Mouse (Mus musculus) heart, postnatal 36 days (tissue): ENCODE measurements around the gene Hnrnpab. TPM values are rescaled to one million over a fixed set of nuclear protein-coding genes. Genes with fewer than 3 reads are reported as not detected.
"Not testable (repeated sequence)": the region's sequence is repeated elsewhere in the genome, so short reads cannot be mapped to it uniquely, and the experiment has no call there.

ENCODE experiments used
- DNase-seq, 2 experiments: peaks; one replicate each; pipeline ENCODE4 v3.0.0; 2021 to 2022
- intact Hi-C: fragments of 180-260 bp; cut with DNase I; formaldehyde crosslinking; loops from one replicate; pipeline ENCODE4 v1.15.1; 2025
- total RNA-seq, 2 experiments: library from RNA; stranded (reverse); gene quantifications; 2 replicates each; pipeline ENCODE4 v1.2.3; 2021

Gene Hnrnpab
- total RNA-seq, 2 experiments from 2014 or later = 135 to 143 TPM

DNA sequence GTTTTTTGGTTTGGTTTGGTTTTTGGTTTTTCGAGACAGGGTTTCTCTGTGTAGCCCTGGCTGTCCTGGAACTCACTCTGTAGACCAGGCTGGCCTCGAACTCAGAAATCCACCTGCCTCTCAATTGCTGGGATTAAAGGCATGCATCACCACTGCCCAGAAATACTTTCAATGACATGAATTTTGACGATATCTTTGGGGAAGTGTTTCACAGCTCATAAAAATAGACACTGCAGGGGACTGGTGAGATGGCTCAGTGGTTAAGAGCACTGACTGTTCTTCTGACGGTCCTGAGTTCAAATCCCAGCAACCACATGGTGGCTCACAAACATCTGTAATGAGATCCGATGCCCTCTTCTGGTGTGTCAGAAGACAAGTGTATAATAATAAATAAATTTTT is 3.3 kb upstream of the Hnrnpab start:
- intact Hi-C loops = loop anchor here (10.0 kb wide), 1 partner anchor 385 kb away; no protein-coding TSS in a partner anchor
- not testable (repeated sequence) for DNase-seq

DNA sequence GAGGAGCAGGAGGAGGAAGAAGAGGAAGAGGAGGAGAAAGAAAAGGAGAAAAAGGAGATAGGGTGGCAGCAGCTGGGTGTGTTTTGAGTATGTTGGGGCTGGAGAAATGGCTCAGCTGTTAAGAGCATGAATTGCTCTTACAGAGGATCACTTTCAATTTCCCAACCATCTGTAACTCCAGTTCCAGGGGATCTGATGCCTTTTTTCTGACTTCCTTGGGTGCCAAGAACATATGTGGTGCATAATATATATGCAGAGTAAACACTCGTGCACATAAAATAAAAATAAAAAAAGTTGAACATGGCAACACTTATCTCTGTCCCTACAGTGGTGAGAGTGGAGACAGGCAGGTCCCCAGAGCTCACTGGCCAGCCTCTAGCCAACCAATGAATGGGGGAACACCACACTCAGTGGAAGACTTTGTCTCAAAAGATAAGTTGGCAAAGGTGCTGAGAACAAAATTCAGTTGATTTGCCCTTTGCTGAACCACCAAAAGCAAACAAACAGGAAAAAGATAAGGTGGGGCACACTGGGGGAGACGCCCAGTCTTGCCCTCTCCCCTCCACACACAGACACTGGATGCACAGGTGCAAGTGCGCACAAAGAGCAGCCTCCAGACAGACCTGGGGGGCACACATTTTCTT is 2.7 kb upstream of the Hnrnpab start:
- DNase-seq = no peak

DNA sequence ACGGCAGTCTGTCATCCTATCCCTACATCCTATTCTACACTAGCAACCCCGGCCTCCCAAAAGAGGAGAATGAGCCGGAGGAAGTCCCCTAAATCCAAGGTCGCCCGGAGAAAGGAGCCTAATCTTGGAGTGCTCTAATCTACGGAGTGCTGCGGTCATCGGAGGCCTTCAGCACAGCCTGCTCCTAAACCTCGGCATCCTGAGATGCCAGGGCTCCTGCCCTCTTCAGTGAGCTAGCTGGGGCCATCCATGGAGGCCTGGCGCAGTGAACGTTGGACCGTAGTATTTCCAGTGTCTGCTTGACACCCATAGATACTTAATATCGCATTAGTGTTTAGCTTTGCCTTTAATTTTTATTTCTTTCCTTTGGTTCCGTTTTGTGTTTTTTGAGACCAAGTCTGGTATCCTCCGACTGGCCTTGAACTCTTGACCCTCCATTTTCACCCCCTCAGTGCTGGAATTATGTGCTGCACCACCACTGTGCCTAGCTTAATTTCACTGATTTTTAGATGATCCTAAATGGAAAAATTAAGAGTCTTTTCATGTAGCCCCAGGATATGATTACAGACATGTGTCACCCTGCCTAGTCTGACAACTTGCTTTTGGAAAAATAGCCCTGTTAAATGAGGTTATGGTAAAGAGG is 570 bp upstream of the Hnrnpab start:
- DNase-seq = no peak
- intact Hi-C loops = loop anchor here (2.0 kb wide), 1 partner anchor 42 kb away; no protein-coding TSS in a partner anchor

More for the DNA sequence above, 2.7 kb upstream of the Hnrnpab start:
- intact Hi-C loops = no loop called here

DNA sequence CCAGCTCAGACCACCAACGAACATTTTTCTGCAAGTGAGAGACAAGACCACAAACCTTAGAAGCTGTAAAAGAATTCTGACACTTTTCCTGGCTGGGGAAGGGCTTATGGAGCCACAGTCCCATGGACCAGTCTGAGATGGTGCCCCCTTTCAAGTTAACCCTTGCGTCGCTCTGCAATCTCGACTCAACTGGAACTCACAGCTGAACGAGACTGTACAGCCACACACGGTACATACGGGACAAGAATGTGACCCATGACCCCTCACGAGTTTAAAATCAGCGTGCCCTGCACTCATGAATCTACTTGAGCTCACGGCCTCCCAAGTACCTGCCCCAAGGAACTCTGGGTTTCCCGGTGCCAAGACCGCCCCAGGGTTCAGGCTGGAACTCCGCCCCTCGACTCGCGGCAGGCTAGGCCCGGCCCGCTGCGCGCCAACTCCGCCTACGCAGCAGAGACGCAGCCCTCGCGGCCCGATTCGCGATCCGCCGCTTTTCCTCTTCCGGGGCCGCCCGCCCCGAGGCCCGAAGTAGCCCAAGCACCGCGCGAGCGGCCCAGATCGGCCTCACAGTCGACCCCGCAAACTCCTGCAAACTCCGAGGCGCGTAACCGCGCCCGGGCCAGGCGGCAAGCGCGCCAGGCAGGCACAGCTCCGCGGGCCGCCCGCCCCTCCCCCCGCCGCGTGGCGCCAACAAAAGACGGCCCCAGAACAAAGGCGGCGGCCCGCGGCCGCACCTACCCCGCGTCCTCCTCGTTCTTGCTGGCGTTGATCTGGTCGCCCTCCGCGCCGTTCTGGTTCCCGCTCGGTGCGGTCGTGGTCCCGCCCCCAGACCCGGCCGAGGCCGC is 823 bp downstream of the Hnrnpab start:
- peak; percentile 87 to 91 for DNase-seq
- intact Hi-C loops = loop anchor here (2.0 kb wide), 2 partner anchors 19 to 43 kb away; no protein-coding TSS in a partner anchor

DNA sequence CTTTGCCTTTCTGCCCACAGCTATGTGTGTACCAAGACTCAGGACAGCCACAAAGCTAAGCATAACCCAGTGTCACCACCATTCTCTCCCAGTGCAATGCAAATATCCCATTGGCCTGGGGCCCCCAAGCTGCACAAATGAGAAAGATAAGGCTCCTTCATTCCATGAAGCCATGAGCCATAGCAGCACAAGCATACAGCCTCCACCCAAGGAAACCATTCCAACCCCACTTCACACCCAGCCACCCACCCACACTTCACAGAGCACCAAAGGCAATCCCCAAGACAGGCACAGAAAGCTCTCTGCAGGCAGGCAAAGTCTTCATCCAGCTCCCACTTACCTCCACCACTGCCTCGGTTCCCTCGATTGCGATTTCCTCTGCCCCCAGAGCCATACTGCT is 4.4 kb downstream of the Hnrnpab start:
- no peak for DNase-seq
- intact Hi-C loops = no loop called here

DNA sequence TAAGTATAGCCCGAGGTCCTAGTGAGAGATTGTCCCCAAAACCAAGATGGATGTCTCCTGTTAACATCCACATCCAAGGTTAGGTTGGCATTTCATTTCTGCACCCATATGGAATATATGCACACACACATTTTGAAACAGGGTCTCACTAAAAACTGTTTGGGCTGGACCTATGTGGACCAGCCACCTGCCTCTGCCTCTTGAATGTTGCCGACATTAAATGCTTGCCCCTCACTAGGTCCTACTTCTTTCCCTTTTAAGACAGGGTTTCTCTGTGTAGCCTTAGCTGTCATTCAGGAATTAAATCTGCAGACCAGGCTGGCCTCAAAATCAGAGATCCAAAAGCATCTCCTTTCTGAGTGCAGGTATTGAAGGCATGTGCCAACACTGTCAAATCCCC is 9.1 kb downstream of the Hnrnpab start:
- no peak for DNase-seq
- intact Hi-C loops = no loop called here

DNA sequence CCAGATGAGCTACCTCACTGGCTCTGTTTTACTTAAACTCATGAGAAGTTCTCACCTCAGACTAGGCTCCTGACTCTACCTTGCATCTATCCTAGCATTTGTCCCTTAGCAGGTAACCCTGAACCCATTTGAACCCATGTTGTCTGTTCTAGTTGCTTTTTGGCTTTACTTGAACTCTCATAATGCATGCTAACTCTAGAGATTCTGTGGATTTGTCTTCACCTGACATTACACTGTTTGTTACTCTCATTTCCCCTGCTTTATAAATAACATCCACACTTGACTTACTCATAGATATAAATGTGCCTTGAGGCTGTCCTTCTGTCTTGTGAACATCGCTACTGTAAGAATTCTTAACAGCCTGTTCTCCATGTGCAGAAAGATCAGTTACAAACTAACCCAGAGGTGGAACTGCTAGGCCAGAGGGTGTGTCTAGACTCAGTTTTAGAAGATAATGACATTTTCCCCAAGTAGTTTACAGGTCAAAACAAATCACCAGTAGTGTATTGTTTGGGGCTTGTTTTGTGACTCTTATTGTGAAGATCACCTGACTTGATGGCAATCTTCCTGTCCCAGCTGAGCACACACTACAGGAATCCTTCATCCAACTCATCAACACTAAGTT is 11.1 kb downstream of the Hnrnpab start:
- intact Hi-C loops = no loop called here
- no peak for DNase-seq

DNA sequence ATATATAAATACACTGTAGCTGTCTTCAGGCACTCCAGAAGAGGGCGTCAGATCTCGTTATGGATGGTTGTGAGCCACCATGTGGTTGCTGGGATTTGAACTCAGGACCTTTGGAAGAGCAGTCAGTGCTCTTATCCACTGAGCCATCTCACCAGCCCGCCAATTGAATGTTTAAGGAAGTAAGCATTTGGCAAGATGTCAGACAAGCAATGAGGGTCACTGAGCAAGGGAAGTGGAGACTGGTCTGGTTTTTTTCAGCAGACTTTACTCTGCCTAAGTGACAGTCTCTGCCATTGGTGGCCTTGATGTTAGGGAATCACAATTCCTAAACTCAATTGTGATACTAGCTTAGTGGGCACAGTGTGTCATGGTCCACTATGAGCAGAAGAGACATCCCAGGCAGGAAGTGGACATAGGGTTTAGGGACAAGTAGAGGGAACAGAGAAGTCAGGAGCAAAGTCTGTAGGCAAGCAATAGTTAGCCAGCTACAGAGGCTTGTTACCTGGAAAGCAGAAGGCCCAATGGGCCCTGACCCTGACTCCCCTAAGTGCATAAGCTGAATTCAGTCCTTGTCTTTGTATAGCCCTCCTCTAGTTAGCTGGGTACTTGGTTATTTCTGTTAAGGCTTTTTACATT is 11.8 kb downstream of the Hnrnpab start:
- intact Hi-C loops = no loop called here

DNA sequence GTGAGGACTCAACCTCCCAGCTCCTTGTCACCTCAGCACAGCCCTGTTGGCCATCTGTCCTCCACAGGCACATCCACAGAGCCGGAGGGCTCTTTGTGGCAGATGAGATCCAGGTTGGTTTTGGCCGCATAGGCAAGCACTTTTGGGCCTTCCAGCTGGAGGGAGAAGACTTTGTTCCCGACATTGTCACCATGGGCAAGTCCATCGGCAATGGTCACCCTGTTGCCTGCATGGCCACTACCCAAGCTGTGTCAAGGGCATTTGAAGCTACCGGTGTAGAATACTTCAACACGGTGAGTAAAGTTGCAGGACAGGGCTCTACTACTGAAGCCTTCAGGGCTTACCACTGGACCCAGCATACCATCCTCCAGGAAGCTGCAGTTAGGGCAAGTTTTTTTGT is 12.8 kb downstream of the Hnrnpab start:
- no peak for DNase-seq
- intact Hi-C loops = no loop called here

More for the DNA sequence above, 11.8 kb downstream of the Hnrnpab start:
- DNase-seq = no peak

DNA sequence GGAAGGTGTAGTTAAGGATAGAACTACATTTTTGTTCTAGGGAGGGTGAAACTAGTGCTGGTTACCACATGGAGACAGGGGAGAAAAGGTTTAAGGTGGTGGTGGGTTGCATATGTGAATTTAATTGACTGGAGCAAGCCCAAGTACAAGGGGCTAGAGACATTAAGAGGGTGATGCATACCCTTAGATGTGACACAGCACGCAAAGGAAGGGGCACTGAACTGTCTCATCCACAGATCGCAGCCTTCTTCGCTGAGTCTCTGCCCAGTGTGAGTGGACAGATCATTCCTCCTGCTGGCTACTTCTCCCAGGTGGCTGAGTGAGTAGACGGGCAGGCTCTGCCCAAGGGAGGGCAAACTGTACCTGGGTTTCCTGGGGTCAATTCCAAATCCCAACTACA is 13.3 kb downstream of the Hnrnpab start:
- intact Hi-C loops = no loop called here
- DNase-seq = no peak

DNA sequence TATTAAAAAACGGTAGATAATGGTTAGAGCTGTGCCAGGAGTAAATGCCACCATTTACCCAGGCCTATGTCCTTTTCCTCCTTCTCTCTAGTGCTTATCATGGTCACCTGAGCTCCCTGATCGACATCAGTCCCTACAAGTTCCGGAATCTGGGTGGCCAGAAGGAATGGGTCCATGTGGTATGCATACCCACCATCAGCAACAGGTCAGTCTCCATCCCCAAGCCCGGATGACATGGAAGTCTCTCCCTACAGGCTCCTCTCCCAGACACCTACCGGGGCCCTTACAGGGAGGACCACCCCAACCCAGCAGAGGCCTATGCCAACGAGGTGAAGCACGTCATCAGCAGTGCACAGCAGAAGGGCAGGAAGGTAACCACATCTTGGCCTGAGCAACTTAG is 14.7 kb downstream of the Hnrnpab start:
- intact Hi-C loops = no loop called here
- DNase-seq = no peak

DNA sequence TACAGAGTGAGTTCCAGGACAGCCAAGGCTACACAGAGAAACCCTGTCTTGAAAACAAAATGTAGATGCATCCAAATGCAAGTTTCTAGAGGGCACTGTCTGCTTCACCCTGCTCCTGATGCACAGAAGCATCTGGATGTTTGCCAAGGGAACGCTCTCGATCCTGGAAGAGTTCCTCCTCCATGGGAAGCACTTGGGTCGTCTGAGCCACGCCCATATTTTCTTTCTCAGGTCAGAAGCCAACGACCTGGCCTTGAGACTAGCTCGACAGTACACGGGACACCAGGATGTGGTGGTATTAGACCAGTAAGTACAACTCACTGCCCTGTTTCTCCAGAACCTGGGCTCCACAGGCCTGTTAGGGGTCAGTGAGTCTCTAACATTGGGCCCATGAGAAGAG is 15.5 kb downstream of the Hnrnpab start:
- intact Hi-C loops = no loop called here
- DNase-seq = no peak

DNA sequence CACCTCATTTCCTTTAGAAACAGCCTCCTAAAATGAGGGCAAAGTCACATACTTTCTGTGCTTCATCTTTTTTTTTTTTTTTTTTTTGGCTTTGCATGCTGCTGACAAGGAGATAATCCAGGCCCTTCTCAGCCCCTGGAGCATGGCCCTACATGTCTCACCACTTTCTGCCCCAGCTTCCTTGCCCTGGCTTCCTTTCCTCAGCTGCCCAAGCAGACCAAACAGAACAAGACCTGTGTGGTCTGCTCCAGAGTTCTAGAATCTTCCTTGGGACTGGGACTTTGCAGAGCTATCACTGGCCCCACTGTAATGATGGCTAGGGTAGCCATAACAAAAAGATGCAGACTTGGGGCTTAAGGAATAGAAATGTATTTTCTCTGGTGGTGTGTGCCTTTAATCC is 16.6 kb downstream of the Hnrnpab start:
- intact Hi-C loops = no loop called here
- no peak for DNase-seq

DNA sequence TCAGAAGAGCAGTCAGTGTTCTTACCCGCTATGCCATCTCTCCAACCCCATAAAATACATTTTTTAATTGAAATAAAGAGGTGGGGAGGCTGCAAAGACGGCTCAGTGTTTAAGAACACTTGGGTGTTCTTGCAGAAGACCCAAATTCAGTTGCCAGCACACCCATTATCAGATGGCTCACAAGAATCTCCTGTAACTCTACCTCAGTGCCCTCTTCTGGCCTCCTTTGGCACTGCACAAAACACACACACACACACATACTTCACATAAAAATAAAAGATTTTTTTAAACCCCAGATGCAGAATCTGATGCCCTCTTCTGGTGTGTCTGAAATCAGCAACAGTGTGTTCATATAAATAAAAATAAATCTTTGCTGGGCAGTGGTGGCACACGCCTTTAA is 17.8 kb downstream of the Hnrnpab start:
- intact Hi-C loops = loop anchor here (10.0 kb wide), 1 partner anchor 646 kb away; the partner anchor contains the start of gene Skp1a
- no peak for DNase-seq

DNA sequence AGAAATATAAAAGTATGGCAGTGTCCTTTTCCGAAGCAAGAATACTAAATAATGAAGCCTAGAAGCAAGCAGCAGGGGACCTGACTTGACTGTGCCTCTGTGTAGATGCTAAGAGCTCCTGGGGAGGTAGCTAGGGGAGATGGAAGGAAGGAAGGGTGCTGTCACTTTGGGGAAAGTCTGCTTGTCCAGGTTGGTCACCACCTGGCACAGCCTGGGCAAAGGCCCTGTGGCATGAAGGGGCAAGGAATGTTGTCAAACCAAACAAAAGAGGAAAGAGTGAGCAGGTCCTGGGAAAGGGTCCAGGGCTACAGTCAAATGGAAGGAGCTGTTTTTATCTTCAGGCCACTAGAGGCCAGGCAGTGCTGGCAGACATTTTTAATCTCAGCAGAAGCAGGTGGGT is 19.6 kb downstream of the Hnrnpab start:
- intact Hi-C loops = loop anchor here (2.0 to 10.0 kb wide), 2 partner anchors 18 to 648 kb away; partner anchors contain the start of gene Skp1a
- DNase-seq = no peak

DNA sequence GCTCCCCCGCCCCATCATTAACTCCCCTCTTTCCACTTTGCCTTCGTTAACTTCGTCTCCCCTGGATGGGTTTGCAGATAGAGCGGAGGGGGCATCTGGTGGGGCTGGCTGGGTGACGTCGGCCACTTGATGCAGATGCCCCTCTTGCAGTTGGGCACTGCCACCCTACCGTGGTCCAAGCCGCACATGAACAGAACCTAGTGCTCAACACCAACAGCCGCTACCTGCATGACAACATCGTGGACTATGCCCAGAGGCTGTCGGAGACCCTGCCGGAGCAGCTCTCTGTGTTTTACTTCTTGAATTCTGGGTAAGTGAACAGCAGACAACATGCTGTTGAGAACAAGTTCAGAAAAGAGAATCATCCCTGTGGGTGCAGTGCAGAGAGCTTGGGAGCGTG is 20.2 kb downstream of the Hnrnpab start:
- intact Hi-C loops = loop anchor here (2.0 to 10.0 kb wide), 2 partner anchors 18 to 648 kb away; partner anchors contain the start of gene Skp1a
- DNase-seq = no peak

DNA sequence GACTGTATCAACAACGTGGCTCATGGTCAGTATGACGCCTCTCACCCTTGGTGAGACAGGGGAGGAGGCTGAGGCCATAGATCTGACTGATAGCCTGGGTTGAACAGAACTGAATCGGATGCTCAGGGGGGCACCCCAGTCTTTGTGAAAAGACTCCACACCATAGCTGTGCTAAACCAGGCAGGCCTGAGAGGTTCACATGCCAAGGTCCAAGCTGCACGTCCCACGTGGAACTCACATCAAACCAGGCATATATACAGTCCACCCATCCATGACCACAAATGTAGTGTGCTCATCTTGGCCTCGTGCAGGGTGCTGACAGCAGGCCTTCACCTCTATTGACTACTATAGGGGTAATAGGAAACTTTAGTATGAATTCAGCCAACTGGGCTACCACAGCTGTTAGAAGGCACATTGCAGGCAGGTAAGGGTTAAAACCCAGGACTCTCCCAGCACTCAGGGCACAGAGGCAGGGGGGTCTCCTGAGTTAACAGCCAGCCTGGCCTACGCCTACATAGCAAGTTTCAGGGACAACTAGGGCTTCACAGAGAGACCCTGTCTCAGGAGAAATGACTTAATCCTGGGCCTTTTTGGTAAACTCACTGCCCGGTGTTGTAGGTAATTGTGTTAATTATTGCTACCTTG is 20.9 kb downstream of the Hnrnpab start:
- intact Hi-C loops = loop anchor here (2.0 to 10.0 kb wide), 2 partner anchors 19 to 649 kb away; partner anchors contain the start of gene Skp1a
- DNase-seq = no peak

DNA sequence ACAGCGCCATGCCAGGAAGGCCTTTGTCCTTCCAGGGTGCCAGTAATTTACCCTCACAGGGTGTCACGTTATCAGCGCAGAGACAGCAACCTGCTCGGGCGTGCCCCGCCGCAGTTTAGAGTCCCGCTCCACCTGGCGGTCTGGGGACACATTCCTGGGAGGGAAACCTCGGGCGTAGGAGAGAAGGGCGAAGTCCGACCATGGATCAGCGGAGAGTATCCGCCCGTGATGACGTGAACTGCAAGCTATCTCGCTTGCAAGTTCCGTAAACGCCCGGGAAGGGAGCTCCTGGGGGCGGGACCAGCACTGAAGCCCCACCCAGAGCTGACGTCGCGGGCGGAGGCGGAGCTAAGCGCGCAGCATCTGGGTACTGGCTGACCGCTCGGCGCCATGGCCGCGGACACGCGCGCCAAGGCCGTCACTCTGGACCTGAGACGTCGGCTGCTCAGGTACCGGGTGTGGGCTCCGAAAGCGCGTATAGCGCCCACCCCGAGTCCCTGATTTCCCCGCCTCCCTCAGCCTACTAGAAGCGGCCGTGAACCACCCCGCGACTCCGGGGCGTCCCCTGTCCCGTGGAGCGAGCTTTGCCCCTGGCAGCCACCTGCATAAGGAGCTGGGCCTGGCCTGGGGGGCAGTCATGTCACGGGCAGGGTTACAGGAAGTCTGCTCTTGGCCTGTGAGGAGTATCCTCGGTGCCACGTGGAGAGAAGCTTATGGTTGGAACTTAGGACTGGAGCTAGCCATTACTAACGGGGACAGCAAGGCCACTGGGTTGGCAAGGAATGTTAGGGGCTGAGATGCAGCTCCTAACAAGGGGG is 22.0 kb downstream of the Hnrnpab start, which contains the start of gene Phykpl:
TSS of gene Phykpl (plus strand) at position 327 of the 818 bp plus-strand sequence.
- DNase-seq = peak; percentile 99
- intact Hi-C loops = loop anchor here (10.0 kb wide), 1 partner anchor 650 kb away; the partner anchor contains the start of gene Skp1a

DNA sequence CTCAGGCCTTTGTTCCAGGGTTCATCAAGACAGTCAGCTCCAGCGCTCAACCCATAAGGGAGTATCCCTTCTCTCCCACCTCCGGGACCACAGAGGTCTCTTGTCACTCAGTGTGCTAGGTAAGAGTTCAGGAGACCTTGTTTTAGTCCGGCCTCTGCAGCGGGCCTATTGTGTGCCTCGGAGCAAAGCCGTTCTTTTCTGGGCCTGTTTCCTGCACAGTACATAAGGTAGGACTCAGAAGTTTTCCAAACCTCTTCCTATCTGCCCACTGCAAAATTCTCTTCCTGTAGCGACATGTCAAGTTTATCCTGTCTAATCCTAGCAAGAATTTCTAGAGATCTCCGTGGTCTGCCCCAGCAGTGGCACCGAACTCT is 22.6 kb downstream of the Hnrnpab start:
- intact Hi-C loops = loop anchor here (10.0 kb wide), 1 partner anchor 651 kb away; the partner anchor contains the start of gene Skp1a

More for the DNA sequence above, 22.6 kb downstream of the Hnrnpab start:
- peak in 1 of 2 experiments; percentile 40 for DNase-seq
